Mouse (Mus musculus): Measurements from ENCODE around the gene Lonp2.
A peak's percentile ranks its signal among the peaks of the same experiment; 100 is the strongest.

The Lonp2 gene

DNA sequence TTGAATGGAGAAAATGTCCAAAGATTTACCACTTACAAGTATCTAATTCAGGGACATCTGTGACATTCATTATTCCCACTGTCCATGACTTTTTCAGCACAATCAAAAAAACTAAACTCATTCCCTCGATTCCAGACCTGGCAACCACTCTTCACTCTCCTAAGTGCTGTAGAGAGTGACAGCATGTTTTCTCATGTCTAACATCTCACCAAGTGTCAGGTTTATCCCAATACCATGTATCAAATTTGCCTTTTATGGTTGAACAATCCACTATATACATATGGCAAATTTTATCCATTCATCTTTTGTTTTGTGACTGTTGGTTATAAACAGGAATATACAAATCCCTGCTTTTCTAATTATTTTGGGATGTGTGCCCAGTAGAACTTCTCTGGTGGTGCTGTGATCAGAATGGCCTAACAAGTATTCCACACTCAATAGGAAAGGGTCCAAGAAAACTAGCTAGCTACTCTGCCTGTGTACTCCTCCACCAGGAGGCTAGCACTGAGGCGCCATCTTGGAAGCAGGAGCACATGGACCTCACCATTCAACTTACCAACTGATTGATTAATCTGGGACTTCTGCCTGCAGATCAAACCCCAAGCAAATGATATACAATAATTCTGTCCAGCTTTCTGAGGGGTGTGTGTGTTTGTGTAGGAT is 94.6 kb downstream of the Lonp2 start:
- DNase-seq: no peak

DNA sequence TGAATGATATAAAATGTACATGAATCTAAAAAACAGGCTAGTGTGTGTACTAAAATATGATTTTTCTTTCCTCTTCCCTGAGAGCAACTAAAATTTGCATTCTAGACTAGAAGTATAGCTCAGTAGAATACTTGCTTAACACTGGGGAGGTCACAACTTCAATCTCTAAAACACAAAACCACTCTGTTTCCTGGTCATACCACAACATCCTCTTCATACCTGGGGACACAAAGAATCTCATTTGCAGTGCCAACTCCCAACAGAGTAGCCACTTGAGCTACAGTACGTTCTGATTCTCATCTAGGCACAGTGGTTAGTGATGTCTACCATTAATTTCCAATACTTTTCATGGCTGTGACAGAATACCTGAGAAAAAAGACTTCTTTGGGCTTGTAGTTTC is 95.5 kb downstream of the Lonp2 start:
- DNase-seq: no peak

DNA sequence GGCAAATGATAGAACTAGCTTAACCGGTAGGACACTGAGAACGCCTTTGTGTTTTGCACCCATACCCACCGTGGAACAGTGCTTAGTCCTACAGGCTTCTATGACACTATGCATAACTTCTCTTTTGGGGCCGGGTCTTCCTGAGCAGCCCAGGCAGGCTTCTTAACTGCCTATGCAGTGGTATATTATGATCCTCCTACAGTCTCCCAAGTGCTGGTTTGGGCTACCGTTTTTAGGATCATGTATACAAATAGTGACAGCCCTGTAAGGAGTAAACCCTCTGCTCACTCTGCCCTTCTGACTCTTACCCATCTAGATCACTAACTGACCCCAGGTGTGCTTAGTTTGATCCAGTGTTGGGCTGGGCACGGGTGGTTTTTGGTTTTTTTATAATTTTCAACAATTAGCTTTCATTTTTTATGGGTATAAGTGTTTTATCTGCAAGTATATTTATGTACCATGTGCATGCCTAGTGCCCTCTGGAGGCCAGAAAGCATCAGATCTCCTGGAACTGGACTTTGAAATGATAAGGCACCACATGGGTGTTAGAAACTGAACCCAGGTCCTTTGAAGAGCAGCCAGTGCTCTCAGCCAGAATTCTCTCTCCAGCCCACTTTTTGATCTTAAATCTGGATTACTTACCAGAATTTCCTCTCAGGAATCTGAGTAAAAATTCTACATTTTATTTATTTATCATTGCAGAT is 97.1 kb downstream of the Lonp2 start:
- no peak for DNase-seq

DNA sequence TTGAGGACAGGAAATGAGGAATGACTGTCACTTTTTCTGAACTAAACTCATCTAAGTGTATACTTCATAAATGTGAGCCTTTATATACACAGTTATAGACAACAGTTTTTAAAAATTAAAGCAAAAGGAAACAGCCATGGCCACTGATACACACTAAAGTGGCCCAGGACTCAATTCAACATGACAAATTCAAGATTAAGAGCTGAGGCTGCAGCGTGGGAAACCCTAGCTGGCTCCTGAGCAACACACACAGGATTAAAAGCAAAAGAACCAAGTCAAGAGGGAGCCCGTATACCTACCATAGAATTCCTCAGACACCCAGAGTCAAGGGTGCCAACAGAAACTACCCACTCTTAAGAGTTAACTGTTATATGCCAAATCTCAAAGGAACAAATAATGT is 97.6 kb downstream of the Lonp2 start:
- no peak for DNase-seq

DNA sequence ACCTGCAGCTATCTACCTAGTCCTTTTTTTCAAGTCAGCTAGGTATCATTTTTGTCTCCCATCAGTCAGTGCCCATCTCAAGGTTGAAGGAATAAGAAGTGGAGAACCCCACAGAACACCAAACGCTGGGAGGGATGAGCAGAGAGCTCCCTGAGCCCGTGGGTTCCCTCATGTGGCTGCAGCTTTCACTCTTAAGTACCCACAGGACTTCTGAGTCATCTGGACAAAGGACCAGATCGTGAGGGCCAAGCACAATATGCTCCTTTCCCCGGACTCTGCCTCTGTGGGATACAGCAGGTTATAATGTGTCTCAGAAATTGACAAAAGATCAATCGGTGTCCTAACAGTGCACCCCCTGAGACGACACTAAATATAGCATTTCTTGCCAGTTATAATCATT is 103.1 kb downstream of the Lonp2 start:
- no peak for DNase-seq

DNA sequence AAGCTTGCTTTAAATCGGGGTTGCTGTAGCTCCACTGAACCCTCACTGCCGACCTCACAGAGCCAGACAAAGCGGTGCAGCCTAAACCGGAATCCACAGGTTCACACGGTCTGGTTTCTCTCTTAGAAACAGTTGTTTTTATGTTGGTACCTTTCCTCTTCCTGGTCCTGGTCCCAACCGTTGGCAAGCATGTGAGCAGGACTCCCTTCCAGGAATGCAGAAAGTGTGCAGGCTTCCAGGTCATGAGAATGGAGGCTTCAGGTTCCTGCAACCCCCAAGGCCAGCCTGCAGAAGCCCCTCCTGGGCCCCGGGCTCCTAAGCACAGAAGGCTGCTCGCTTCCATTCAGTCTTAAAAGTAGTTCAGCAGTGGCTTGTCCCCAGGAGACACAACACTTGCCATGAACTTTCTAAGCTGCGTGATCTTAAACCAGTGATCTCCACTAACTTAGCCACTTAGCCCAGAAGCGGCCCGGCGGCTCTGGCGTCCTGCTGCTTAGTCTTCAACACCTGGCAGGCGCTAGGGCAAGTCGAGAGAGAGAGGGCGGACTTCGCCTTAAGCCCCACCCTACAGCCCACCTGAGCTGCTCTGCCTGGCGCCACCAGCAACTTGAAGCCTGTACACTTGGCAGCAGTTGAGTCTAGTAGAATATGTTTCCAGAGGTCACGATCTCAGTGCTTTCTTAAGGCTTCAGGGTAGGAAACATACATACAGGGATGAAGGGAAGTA is 104.5 kb downstream of the Lonp2 start:
- peak; percentile 35 for DNase-seq

DNA sequence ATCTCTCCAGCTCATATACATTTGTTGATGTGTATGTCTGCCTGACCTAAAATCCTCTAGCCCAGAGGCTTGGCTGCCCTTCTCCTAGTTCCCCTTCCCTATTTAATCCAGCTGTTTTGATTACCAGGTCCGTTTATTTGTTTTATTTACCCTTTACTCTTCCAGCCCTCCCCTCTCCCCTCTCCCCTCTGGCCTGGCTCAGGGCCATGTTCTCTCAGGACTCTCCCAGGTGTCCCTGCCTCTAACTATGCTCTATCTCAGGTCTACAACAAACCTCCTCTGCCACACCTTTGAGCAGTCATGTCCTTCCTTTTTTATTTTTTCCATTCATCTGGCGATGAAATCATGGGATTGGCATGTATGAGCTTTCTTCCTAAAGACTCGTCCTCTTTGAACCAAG is 106.5 kb downstream of the Lonp2 start:
- DNase-seq: no peak

DNA sequence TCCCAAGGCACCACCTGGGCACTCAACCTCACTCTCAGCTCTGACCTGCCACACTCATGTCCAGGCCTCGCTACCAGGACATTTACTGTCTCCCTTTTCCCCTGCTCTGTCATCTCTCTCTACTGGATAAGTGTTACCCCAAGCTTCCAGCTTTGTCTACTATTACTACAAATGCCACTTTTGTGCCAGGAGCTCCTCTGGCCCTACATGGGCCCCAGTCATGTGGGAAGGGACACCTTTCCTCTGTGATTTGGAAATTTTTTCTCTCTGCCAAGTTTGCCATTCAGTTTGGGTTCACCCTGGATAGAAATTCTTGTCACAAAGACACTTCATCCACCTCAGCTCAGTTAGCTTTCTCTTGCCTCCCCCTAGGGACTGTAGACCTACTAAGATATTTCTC is 107.0 kb downstream of the Lonp2 start:
- DNase-seq: no peak

DNA sequence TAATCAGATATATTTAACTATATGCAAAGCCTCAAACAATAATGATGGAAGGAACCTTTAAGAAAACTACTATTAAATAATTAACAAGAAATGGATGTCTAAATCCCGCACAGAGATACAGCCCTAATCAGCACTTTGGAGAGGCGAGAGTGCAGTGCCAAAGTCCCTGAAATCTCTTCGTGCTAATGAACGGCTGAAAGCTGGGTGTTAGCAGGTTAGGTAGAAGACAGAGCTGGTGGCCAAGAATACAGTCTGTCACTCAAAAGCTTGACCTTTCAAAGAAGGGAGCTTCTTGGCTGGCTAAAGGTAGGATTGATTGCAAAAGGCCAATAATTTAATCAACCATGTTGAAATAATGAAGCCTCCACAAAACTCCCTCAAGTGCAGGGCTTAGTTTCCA is 110.3 kb downstream of the Lonp2 start:
- DNase-seq: peak; percentile 52

DNA sequence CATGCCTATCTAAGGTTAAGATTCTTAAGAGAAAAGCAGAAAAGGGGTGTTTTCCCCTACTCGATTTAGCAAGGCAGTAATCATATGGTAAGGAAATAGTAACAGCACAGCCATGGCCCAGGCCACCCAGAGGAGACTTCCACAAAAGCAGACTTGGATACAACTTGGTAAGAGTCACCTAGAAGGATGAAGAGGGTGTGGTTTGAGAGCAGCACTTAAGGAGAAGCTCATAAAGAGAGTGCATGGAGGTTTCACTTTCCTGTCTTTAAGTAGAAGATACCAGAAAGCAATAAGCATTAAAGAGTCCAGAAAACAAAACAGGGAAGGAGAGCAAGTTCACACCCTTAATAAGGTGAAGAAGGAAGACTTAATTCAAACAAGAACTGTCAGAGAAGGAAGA is 111.1 kb downstream of the Lonp2 start:
- no peak for DNase-seq

DNA sequence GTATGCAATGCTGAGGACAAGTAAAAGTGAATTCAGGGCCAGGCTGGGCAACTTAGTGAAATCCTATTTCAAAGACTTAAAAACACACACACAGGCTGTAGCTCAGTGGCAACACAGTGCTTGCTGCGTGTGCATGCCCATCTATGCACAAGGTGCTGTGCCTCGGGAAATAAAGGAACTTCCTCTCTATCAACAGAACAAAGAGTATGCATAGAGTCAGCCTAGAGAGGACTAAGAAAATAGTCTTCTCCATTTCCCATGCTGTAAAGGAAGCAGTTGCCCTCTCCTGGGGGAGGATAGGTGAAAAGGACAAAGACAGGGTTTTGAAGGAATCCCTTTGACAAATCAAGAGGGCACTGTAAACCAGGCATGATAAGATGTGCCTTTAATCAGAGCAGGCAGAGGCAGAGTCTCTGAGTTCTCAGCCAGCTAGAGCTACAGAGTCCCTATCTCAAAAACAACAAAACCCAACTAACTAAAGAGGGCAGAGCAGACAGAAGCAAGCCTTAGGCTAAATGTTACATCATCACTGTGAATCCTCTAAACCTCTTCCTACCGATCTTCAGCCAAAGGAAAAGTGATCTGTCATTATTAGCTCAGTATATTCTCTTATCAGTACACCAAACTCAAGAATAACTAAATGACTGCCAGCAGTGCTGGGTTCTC is 111.7 kb downstream of the Lonp2 start:
- no peak for DNase-seq

DNA sequence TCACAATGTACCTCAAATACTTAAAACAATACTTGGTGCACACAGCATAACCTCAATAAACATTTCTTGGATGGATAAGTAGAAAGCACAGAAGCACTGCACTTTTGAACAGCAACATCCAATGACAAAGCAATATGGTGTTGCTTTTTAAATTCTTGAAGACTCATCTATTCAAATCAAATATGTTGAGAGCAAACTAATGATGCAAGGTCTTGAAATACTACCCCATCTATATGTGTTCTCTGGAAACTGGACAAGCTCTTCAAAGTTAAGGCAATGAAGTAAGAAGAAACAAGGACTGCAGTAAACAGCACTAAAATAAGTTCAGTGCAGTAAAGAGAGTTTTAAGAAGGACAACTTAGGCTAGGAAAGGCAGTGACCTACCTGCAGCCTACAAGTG is 117.1 kb downstream of the Lonp2 start:
- no peak for DNase-seq

DNA sequence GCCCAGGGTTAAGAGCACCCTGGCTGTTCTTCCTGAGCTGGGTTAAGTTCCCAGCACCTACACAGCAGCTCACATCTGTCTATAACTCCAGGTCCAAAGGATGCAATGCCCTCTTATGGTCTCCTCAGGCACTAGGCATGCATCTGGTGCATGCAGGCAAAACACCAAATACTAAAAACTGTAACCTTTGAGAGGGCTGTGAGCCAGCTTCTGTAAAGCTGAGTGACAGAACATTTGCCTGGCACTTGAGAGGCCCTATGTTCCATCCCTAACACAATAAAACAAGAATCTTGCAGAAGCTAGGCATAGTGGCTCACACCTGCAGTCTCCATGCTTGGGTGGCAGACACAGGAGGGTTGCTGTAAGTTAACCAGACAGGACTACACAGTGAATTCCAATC is 117.8 kb downstream of the Lonp2 start:
- no peak for DNase-seq

DNA sequence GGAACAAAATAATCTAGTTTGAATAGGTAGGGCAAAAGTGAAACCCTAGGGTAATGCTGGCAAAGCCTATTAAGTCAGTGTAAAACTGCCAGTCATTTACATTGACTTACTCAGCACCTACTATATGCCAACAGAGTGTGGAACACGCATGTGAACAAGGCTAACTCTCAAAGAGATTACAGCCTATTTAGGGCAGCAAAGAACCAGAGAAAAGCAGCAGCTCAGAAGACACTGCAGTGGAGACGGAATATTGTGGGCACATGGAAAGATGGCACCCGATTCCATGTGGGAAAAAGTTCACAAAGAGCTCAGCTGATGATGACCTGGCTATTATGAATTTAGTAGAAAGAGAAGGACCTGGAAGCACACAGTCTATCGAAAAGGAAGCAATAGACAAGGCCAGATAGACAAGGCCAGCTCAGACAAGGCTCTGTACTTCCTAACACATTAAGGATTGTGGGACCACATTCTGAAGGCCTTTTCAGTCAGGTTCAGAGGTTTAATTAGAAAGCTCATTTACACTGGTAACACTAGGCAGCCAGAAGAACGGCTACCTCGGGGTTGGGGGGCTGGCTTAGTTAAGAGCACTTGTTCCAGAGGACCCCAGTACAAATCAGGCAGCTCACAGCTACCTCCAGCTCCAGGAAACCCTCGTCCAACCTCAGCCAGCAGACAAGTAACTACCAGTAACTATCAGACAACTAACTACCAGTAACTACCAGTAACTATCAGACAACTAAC is 118.9 kb downstream of the Lonp2 start:
- DNase-seq: no peak

DNA sequence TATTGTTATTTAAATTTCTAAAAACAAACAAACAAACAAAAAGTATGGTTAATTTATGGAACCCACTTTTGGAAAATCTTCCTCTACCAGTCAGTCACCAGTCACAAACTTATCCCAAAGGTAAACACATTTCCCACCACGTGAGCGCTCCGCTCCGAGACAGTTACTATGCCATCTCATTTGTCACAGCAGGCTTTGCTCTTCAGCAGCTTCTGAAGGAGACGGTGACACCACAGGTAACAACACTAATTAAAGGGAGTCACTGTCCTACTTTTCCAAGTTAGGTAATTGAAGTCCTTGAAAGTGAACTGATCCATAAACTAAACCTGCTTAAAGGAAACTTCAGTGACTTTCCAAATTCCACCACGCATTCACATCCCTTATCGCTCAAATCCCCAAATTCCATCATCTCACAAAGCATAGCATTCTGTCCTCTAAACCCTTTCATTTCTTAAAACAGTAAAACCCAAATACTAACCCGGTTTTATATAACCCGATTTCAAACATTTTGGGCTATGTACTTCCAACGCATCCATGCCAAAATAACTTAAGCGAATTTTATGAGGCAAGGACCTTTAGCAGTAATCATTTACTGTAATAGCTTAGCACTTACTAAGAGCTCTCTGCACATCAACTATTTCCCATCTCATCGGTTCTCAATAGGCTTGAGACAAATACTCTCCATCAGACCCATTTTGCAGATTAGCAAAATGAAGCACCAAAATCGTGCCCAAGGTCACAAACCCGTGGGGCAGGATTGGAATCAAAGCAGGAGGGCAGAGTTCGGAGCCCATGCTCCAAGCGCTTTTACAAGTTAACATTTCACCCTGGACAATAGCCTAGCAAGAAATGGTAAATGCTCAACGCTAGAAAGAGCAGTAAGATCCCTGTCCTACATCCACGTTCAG is 120.7 kb downstream of the Lonp2 start:
- DNase-seq: no peak

DNA sequence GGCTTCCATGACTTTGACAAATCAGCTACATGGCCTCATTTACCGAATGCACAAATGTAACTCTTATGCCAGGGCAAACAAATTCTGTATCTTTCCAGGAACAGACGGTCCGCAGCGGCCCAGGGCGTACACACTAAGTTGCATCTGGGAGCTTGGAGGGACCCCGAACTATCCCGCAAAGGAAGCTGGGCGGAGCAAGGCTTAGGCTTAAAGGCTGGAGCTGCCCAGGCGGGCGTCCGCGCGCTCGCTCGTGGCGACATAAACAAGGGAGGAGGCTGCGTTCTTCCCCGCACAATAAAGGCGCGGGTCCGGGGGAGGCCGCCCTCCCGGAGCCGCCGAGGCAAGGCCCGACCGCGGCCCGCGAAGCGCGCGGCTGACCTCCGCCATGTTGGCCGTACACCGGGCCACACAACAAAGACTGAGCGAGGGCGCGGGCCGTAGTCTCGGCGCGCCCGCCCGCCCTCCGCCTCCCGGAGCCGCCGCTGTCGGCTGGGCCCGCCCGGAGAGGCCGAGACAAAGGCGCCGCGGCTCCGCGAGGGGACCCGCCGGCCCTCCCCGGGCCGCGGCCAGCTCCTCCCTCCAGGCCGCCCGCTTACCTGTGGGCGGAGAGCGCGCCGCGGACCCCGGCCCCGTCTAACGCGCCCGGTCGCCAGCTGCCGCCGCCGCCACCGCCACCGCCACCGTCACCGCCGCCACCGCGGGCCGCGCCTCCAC is 121.5 kb downstream of the Lonp2 start, which contains the start of the genes Gm10638 and Siah1a:
TSS of gene Gm10638 (plus strand) at position 479 of the 714 bp plus-strand sequence.
TSS of gene Siah1a (minus strand) at position 714 of the 714 bp plus-strand sequence.
- DNase-seq: peak; percentile 70

DNA sequence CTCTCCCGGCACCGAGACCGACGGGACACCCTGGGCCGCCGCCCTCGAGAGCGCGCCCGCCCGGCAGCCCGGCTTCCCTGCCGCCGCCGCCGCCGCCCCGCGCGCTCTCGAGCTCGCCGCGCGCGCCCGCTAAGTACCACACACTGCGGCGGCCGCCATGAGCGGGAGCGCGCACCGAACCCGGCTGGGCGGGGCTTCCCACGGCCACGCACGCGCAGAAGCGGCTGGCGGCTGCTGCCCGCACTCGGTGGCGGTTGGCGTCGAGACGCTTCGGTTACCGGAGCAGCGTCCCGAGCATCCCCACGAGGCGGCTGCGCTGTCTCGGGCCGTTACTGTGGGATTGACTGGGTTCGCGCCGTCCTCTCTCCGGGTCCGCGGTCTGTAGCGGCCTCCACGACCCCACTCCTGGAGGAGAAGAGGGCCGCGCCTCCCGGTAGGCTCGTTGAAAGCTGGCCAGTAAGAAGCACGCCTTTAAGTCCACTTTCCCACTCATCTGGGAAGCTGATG is 122.1 kb downstream of the Lonp2 start:
- DNase-seq: peak; percentile 95

DNA sequence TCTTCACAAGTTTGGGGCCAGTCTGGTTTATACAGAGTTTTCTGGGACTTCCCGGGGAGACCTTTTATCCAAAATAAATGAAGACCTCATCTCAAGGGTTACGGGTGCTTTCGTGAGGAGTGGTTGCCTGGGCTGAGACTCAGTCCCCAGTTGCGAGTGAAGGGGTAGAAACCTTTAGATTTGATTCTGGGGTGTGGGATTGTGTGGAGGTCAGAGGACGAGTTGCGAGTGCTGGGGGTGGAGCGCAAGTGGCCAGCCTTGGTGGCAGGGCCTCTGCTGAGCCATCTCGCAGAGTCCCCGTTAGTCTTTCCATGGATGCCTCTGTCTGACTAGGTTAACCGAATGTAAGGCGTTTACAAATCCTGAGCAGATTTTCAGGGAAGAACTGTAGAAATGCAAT is 122.7 kb downstream of the Lonp2 start:
- DNase-seq: peak; percentile 40

DNA sequence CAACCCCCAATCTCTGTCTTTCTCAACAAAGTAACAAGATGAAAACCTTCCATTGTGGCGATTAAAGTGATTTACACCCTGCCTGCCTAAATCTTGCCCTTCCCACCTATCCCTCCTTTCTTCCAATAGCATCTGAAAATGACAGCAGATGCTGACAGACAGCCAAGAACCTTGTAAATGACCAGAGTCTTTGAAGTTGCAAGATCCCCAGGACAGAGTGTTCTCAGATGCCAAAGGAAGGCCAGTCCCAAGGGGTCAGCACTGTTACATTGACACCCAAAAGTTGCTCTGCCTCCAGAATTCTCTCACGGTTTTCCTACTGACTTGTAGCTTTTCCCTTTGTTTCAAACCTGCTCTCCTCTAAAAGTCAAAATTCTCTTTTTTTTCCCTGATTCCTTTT is 126.0 kb downstream of the Lonp2 start:
- DNase-seq: no peak

DNA sequence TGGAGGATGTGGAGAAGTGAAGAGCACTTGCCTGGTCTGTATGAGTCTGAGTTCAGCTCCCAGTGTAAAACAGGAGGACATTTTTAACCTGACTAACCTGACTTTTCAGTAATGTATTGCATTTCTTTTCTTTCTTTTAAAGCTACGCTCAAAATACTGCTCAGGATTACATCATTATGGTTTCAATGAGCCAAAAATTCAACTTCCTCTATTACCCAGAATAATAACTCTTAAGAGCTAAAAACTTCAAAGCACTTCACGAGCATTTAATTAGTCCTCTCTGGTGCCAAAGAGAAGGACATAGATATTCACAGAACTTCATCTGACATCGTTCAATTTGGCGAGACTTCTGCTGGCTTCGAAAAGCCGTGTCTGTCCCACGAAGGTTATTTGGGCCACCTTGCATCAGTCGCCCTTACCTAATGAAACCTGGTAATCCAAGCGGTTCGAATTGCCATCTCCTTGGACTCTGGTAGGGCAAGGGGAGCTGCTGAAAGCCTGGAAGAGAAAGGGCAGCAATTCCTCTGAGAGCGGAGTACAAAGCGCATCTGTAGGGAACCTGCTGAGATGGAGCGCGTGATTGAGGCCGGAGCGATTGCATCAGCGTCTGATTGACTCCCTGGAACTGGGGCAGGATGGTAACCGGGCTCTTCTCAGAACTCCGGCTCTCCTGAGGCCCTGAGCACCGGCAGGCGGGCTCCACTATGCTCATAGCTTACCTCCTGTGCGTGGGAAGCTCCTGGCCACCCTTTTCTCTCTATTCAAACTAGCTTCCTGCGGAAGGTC is 133.3 kb downstream of the Lonp2 start:
- DNase-seq: peak; percentile 64

Measured in kidney, adult 9 months (tissue).